Mouse (Mus musculus): Measurements from ENCODE around the gene Rpgrip1l. TPM values are rescaled to one million over a fixed set of nuclear protein-coding genes. Genes with fewer than 3 reads are reported as not detected.

Gene Rpgrip1l
- polyA plus RNA-seq, 1 experiment from 2014 or later, result 14.7 TPM

- Histone ChIP-seq H3K4me3 (ENCODE audit: low read depth, low read length) (no peak overlapping the region), H3K36me3 (ENCODE audit: control insufficient read depth, insufficient read depth, low read length) (no peaks in the 10 kb centered on the region), H3K27me3 (replicated peaks; ENCODE audit: control insufficient read depth, insufficient read depth, low read length) (no peaks in the 10 kb centered on the region), H3K27ac (ENCODE audit: low read depth, low read length) (no peak overlapping the region), H3K4me1 (ENCODE audit: control insufficient read depth, insufficient read depth, low read length) (peaks cover 24% of the 10 kb centered on the region; the same call in 1 of the 2 replicates), H3K9me3 (replicated peaks; ENCODE audit: control insufficient read depth, low read length) (no peaks in the 10 kb centered on the region), H3K9ac (ENCODE audit: low read length) (no peak overlapping the region), H3K4me2 (ENCODE audit: low read length) (no peak overlapping the region)
- 94% methylated on average over 4 of the region's 4 CpGs for WGBS
- no peak for DNase-seq (ENCODE audit: low spot score)
- no peak for ATAC-seq
Measured at GRCm38 (mm10) chr8:91353907-91354306, 40.8 kb upstream of the Rpgrip1l start.

- Histone ChIP-seq H3K4me3 (ENCODE audit: low read depth, low read length) (no peak overlapping the region), H3K36me3 (ENCODE audit: control insufficient read depth, insufficient read depth, low read length) (no peaks in the 10 kb centered on the region), H3K27ac (ENCODE audit: low read depth, low read length) (no peak overlapping the region), H3K27me3 (replicated peaks; ENCODE audit: control insufficient read depth, insufficient read depth, low read length) (no peaks in the 10 kb centered on the region), H3K4me1 (ENCODE audit: control insufficient read depth, insufficient read depth, low read length) (peaks cover 24% of the 10 kb centered on the region; the same call in 1 of the 2 replicates), H3K9ac (ENCODE audit: low read length) (no peak overlapping the region), H3K9me3 (replicated peaks; ENCODE audit: control insufficient read depth, low read length) (no peaks in the 10 kb centered on the region), H3K4me2 (ENCODE audit: low read length) (no peak overlapping the region)
- ATAC-seq (no peak), DNase-seq (ENCODE audit: low spot score) (no peak)
- WGBS, result 83% methylated on average over 5 of the region's 5 CpGs
Measured at GRCm38 (mm10) chr8:91353062-91353461, 40.0 kb upstream of the Rpgrip1l start.

GRCm38 (mm10) chr8:91352598-91352997, 39.5 kb upstream of the Rpgrip1l start:
- Histone ChIP-seq H3K4me2 (ENCODE audit: low read length) (no peak overlapping the region), H3K27me3 (replicated peaks; ENCODE audit: control insufficient read depth, insufficient read depth, low read length) (no peaks in the 10 kb centered on the region), H3K4me3 (ENCODE audit: low read depth, low read length) (no peak overlapping the region), H3K27ac (ENCODE audit: low read depth, low read length) (no peak overlapping the region), H3K9ac (ENCODE audit: low read length) (no peak overlapping the region), H3K9me3 (replicated peaks; ENCODE audit: control insufficient read depth, low read length) (no peaks in the 10 kb centered on the region), H3K4me1 (ENCODE audit: control insufficient read depth, insufficient read depth, low read length) (peaks cover 24% of the 10 kb centered on the region; the same call in 1 of the 2 replicates), H3K36me3 (ENCODE audit: control insufficient read depth, insufficient read depth, low read length) (no peaks in the 10 kb centered on the region)
- DNase-seq (ENCODE audit: low spot score) (no peak), ATAC-seq (no peak)
- 88% methylated on average over 3 of the region's 3 CpGs for WGBS

DNA sequence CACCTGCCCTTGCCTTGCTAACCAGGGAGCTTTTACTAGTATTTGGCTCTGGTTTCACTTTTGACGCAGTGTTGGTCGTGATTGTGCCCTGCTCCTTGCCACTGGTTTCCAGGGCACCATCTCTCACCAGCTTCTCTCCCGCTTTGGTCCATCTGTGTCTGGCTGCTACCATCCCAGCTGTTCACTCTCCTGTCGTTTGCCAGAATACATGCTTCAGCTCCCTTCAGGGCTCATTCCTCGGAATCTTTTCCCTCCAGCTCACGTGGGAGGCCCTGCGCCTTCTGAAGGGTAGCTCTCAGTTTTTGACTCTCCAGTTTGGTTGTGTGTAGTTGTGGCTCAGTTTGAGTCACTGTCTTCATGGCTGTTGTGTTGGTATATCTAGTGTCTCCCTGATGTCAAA, 37.6 kb upstream of the Rpgrip1l start:
- H3K4me1 ChIP-seq (ENCODE audit: control insufficient read depth, insufficient read depth, low read length), result peaks cover 18% of the 10 kb centered on the region; the same call in 1 of the 2 replicates
- H3K4me2 ChIP-seq (ENCODE audit: low read length), result no peak overlapping the region
- no peak overlapping the region for H3K9ac ChIP-seq (ENCODE audit: low read length)
- ATAC-seq, result no peak
- no peaks in the 10 kb centered on the region for H3K36me3 ChIP-seq (ENCODE audit: control insufficient read depth, insufficient read depth, low read length)
- no peak for DNase-seq (ENCODE audit: low spot score)
- H3K27ac ChIP-seq (ENCODE audit: low read depth, low read length), result no peak overlapping the region
- no peaks in the 10 kb centered on the region for H3K9me3 ChIP-seq (replicated peaks; ENCODE audit: control insufficient read depth, low read length)
- WGBS, result 62% methylated on average over 7 of the region's 7 CpGs
- H3K27me3 ChIP-seq (replicated peaks; ENCODE audit: control insufficient read depth, insufficient read depth, low read length), result no peaks in the 10 kb centered on the region
- no peak overlapping the region for H3K4me3 ChIP-seq (ENCODE audit: low read depth, low read length)

- H3K27ac ChIP-seq (ENCODE audit: low read depth, low read length), result no peak overlapping the region
- no peaks in the 10 kb centered on the region for H3K27me3 ChIP-seq (replicated peaks; ENCODE audit: control insufficient read depth, insufficient read depth, low read length)
- peaks cover 10% of the 10 kb centered on the region; the same call in 1 of the 2 replicates for H3K4me1 ChIP-seq (ENCODE audit: control insufficient read depth, insufficient read depth, low read length)
- H3K9ac ChIP-seq (ENCODE audit: low read length), result no peak overlapping the region
- H3K4me3 ChIP-seq (ENCODE audit: low read depth, low read length), result no peak overlapping the region
- H3K9me3 ChIP-seq (replicated peaks; ENCODE audit: control insufficient read depth, low read length), result no peaks in the 10 kb centered on the region
- no peak for DNase-seq (ENCODE audit: low spot score)
- ATAC-seq, result no peak
- 94% methylated on average over 7 of the region's 7 CpGs for WGBS
- H3K36me3 ChIP-seq (ENCODE audit: control insufficient read depth, insufficient read depth, low read length), result no peaks in the 10 kb centered on the region
- no peak overlapping the region for H3K4me2 ChIP-seq (ENCODE audit: low read length)
Measured at GRCm38 (mm10) chr8:91349816-91350215, 36.8 kb upstream of the Rpgrip1l start.

- no peak for ATAC-seq
- 83% methylated on average over 6 of the region's 6 CpGs for WGBS
- no peak overlapping the region for H3K27ac ChIP-seq (ENCODE audit: low read depth, low read length)
Measured at GRCm38 (mm10) chr8:91347595-91347994, 34.5 kb upstream of the Rpgrip1l start.

GRCm38 (mm10) chr8:91347146-91347545, 34.1 kb upstream of the Rpgrip1l start:
- Histone ChIP-seq H3K4me3 (ENCODE audit: low read depth, low read length) (no peak overlapping the region), H3K4me2 (ENCODE audit: low read length) (no peak overlapping the region), H3K9me3 (replicated peaks; ENCODE audit: control insufficient read depth, low read length) (no peaks in the 10 kb centered on the region), H3K4me1 (ENCODE audit: control insufficient read depth, insufficient read depth, low read length) (peaks cover 7% of the 10 kb centered on the region; the same call in 1 of the 2 replicates), H3K9ac (ENCODE audit: low read length) (no peak overlapping the region), H3K36me3 (ENCODE audit: control insufficient read depth, insufficient read depth, low read length) (no peaks in the 10 kb centered on the region), H3K27me3 (replicated peaks; ENCODE audit: control insufficient read depth, insufficient read depth, low read length) (no peaks in the 10 kb centered on the region), H3K27ac (ENCODE audit: low read depth, low read length) (no peak overlapping the region)
- DNase-seq (ENCODE audit: low spot score) (no peak), ATAC-seq (no peak)
- 87% methylated on average over 10 of the region's 10 CpGs for WGBS

More at GRCm38 (mm10) chr8:91347595-91347994, 34.5 kb upstream of the Rpgrip1l start:
- DNase-seq (ENCODE audit: low spot score), result no peak
- no peaks in the 10 kb centered on the region for H3K9me3 ChIP-seq (replicated peaks; ENCODE audit: control insufficient read depth, low read length)
- no peaks in the 10 kb centered on the region for H3K36me3 ChIP-seq (ENCODE audit: control insufficient read depth, insufficient read depth, low read length)
- H3K4me1 ChIP-seq (ENCODE audit: control insufficient read depth, insufficient read depth, low read length), result peaks cover 7% of the 10 kb centered on the region; the same call in 1 of the 2 replicates
- no peak overlapping the region for H3K9ac ChIP-seq (ENCODE audit: low read length)
- H3K4me3 ChIP-seq (ENCODE audit: low read depth, low read length), result no peak overlapping the region
- no peak overlapping the region for H3K4me2 ChIP-seq (ENCODE audit: low read length)
- no peaks in the 10 kb centered on the region for H3K27me3 ChIP-seq (replicated peaks; ENCODE audit: control insufficient read depth, insufficient read depth, low read length)

GRCm38 (mm10) chr8:91344659-91345058, 31.6 kb upstream of the Rpgrip1l start:
- H3K4me2 ChIP-seq (ENCODE audit: low read length), result no peak overlapping the region
- no peak overlapping the region for H3K9ac ChIP-seq (ENCODE audit: low read length)
- H3K27ac ChIP-seq (ENCODE audit: low read depth, low read length), result no peak overlapping the region
- H3K4me1 ChIP-seq (ENCODE audit: control insufficient read depth, insufficient read depth, low read length), result no peaks in the 10 kb centered on the region
- no peaks in the 10 kb centered on the region for H3K36me3 ChIP-seq (ENCODE audit: control insufficient read depth, insufficient read depth, low read length)
- 91% methylated on average over 11 of the region's 11 CpGs for WGBS
- no peaks in the 10 kb centered on the region for H3K9me3 ChIP-seq (replicated peaks; ENCODE audit: control insufficient read depth, low read length)
- ATAC-seq (no peak), DNase-seq (ENCODE audit: low spot score) (no peak)
- no peak overlapping the region for H3K4me3 ChIP-seq (ENCODE audit: low read depth, low read length)
- H3K27me3 ChIP-seq (replicated peaks; ENCODE audit: control insufficient read depth, insufficient read depth, low read length), result no peaks in the 10 kb centered on the region

- Histone ChIP-seq H3K27ac (ENCODE audit: low read depth, low read length) (no peak overlapping the region), H3K27me3 (replicated peaks; ENCODE audit: control insufficient read depth, insufficient read depth, low read length) (no peaks in the 10 kb centered on the region), H3K4me3 (ENCODE audit: low read depth, low read length) (no peak overlapping the region), H3K4me2 (ENCODE audit: low read length) (no peak overlapping the region), H3K4me1 (ENCODE audit: control insufficient read depth, insufficient read depth, low read length) (no peaks in the 10 kb centered on the region), H3K9me3 (replicated peaks; ENCODE audit: control insufficient read depth, low read length) (no peaks in the 10 kb centered on the region), H3K36me3 (ENCODE audit: control insufficient read depth, insufficient read depth, low read length) (no peaks in the 10 kb centered on the region), H3K9ac (ENCODE audit: low read length) (no peak overlapping the region)
- WGBS, result 83% methylated on average over 5 of the region's 5 CpGs
- ATAC-seq (no peak), DNase-seq (ENCODE audit: low spot score) (no peak)
Measured at GRCm38 (mm10) chr8:91342798-91343197, 29.7 kb upstream of the Rpgrip1l start.
